Mouse (Mus musculus): Measurements from ENCODE around the gene Blmh.

DNA sequence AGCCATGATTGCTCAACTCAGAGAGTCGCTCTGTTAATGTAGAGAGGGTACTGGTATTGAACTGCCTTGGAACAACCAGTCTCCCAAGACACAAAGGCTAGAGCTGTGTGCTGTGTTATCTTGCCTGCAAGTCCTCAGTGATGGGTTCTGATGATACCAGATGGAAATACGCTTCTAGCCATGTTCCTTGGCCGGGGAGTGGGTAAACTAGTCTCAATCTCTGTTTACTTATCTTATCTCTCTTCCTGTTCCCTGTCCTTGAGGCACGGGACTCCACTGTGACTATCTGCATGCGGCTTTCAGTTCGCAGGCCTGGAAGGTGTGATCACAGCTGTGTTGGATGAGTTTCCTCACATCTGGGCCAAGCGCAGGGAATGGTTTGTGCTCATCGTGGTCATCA is 94.9 kb downstream of the Blmh start:
- TF ChIP-seq GATA1 (IDR thresholded peaks at IDR 0.05; ENCODE audit: low read length): no peak
- no peak for TF ChIP-seq TAL1 (IDR thresholded peaks at IDR 0.05; ENCODE audit: low read length)

All from erythroblast, embryonic 14.5 days (primary cell).